Mouse (Mus musculus) cerebellum, adult 9-11 months (tissue): ENCODE data around the gene Xpo5.
A peak's percentile ranks its signal among the peaks of the same experiment; 100 is the strongest.

Experiments used
- DNase-seq: peaks from one replicate; pipeline ENCODE4 v3.0.0; 2022

Gene Xpo5

DNA sequence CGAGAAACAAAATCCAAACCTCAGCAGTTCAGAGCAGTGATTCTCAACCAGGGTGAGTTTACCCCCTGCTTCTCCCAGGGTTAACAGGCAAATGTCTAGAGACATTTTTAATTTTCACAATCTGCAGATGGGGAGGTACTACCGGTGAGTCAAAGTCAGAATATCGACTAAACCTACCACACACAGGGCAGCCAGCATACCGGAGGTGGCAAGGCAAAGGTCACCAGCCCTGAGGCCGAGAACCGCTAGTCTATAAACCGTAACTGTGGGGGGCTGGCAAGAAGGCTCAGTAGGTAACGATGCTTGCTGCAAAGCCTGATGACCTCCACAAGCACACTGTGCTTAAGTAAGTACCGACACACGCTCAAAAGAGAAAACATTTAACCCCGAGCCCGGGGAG lies 62.9 kb downstream of the Xpo5 start:
- DNase-seq: no peak

DNA sequence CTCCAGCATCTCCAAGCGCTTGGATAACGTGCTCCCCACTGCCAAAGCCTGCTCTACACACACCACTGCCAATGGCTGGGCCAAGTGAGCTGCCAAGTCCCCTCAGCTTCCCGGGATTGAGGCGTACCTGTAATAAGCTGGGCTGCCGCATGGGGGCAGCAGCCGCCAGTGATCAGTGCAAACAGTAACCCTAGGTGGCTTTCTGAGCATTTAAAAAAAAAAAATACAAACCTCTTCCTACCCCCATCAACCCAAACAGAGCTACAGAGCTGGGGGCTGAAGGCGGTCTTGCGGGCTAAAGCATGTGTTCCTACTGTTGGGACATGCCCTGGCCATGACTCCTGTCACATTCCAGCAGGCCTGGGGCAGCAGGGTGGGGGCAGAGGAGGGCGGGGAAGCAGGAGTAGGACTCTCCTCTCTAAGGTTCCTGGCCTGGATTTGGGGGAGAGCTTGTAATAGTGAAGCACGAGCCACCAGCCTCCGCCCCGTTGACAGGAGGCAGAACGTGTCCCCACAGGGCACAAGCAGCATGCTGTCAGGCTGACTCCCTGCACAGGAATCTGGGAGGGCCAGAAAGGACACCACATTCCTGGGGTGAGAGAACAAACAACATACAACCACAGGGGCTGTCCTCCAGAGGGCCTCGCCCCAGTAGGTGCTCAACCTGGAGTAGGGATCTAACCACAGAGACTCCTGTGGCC lies 63.5 kb downstream of the Xpo5 start:
- DNase-seq: peak; percentile 86

DNA sequence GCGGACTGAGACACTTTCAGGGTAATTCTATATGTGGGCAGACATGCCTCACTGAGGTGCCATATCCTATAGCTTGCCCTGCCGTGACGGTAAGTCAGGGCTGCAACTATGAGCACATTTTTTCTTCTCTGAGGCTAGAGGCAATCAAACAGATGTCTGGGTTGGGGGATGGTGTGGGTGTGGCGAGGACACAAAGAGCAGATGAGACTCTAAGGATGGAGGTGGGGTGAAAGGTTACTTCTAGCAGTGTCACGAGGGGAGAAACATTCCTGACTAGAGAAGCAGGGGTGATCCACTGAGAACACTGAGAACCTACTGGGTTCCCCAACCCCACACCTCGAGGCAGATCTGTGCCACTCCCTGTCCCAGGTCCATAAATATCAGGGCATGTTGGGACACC lies 64.4 kb downstream of the Xpo5 start:
- DNase-seq: peak; percentile 10

DNA sequence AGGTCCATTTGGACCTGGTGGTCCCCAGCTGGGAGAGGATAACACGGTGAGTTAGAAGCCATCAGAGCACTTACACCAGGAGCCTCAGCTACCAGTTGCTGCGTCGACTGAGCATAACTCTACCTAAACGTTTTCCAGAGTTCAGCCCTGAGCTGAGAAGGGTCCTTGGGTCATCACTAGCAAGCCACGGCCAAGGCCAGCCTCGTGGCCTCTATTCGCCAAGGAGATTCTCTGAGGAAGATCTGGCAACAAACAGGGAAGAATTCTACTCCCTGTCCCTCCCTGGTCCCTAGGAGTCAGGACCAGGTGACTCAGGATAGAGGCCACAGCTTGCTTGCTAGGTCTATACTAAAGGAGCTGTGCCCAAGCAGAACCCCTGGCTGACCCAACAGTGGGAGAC lies 64.9 kb downstream of the Xpo5 start:
- DNase-seq: no peak

DNA sequence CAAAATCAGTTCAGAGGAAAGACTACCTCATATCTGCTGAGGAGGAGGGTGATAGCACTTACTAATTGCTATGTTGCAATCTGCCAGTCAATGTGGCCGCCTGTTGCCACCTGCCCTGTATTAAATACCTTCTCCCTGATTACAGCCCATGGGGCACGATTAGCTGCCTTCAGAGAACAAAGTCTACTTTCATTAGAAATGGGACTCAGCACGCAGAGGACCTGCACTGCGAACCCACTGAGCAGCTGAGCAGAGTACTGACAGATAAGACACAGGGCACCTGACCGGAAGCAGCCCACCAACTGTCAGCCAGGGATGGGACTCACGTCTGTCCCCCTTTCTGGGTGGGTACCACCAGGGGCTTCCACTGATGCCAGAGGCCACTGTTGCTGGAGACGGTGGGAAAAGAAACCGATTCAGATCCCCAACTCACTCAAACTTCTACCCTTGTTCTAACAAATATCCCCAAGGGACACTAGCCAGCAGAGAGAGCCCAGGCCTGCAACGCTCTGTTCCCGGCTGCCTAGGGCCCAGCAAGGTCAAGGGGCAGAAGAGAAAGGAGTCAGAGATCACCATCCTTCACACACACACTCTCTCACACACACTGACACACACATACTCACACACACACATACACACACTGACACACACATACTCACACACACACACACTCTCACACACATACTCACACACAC lies 65.6 kb downstream of the Xpo5 start:
- no peak for DNase-seq

DNA sequence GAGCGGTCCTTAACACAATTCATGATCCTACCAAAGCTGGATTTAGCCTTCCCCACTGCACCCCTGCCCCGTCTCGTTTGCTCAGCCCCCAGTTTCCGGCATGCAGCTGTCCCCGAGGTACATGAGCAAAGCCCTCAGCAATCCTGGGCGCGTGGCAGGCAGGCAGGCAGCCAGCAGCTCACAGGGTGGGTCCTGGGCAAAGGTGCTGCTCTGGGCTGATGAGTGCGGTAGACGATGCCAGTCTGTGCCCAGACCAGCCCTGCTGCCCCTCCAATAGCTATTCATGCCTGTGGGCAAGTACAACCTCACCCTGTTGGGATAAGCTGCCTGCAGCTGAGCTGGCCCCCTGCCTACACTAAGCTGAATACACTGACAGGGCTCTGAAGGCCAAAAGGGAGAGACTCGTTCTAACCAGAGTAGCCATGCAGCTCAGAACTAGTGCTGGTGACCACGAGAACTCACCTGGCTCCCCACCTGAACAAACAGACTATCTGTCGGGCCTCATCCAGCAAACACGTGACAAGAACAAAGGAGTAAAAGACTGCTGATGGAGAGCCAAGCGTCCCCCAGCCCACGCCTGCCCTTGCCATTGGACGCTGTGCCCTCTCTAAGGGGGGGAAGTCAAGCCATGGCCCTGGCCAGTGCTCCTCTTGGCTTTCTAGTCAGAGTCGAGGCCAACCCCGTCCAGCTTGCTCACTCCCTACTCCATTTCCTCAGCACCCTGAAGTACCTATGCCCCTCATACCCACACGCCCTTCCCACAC lies 67.4 kb downstream of the Xpo5 start:
- DNase-seq: peak; percentile 19

DNA sequence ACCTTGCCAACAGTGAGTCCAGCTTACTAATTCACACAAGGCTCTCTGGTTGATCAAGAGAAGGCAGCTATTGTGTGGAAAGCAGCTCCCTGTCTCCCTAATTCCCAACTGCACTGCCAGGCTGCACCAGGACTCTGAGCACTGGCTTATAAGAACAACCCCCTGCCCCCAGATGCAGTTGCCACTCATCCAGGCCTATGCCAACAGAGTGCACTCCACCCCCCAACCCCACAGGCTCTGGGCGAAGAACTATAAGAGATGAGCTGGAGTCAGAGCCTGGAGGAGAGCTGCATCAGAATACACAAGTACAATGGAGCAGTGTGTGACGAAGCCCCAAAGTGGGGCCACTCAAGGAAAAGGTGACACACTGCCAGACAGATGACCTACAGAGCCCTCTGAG lies 69.5 kb downstream of the Xpo5 start:
- peak; percentile 18 for DNase-seq

DNA sequence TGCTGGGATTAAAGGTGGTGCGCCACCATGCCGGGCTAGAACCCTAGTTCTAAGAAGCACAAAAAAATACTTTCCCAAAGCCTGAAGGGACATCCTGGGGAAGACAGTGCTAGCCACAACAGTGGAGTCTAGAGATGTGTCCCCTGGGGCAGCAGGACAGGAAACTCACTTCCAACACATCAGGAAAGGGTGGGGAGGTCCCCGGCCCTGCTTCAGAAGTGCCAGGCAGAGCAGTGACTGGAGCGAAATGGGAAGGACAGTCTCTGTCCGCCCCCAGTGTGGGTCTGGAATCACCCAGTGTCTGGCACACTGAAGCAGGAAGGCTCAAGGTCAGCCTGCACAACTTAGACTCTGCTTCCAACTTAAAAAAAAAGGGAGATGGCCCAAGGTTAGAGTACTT lies 70.1 kb downstream of the Xpo5 start:
- no peak for DNase-seq

DNA sequence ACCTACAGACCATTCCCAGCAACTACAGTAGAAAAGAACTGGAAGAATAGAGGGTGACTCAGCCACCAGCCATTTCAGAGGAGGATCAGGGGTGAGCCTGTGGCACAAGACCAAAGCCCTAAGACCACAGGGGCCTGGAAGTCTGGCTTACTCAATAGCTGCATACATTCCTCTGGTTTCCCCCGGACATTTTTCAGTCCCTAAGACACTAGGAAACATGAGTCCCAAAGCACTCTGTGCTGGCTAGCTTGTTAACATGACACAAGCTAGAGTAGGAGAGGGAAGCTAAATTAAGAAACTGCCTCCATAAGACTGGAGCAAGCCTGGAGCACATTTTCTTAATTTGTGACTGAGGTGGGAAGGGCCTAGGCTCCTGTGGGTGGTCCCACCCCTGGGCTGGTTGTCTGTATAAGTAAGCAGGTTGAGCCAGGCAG lies 71.2 kb downstream of the Xpo5 start:
- DNase-seq: no peak

DNA sequence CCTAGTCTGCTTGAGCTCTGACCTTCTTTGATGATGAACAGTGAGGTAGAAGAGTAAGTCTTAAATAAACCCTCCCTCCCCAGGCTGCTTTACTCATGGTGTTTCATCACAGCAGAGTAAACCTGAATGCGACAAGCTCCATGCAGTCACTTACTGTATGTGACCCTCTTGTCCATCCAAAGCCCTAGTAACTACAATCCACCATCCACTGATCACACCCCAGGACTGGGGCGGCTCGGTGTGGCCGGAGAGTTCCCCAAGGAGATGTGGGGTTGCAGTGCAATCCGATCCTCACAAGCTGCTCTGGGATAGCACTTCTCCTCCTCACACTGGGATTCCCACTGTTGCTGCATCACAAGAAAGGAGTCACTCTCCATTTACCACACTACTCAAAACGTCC lies 71.9 kb downstream of the Xpo5 start:
- no peak for DNase-seq

DNA sequence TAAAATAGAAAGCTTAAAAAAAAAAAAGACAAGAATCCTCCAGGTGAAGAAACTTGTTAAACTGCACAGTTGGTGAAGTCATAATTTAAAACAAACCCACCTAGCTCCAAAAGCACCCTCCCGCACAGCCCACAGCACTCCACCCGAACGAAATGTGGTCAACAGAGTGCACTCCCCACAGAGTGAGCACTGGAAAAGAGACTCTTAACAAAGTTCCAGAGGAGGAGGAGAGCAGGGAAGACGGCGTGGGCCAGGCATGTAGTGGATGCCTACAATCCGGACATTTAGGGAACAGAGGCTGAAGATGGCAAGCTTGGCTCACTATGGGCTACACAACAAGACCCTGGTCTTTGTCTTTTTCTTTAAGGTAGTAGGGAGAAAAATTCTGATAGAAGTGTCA lies 72.5 kb downstream of the Xpo5 start:
- no peak for DNase-seq

DNA sequence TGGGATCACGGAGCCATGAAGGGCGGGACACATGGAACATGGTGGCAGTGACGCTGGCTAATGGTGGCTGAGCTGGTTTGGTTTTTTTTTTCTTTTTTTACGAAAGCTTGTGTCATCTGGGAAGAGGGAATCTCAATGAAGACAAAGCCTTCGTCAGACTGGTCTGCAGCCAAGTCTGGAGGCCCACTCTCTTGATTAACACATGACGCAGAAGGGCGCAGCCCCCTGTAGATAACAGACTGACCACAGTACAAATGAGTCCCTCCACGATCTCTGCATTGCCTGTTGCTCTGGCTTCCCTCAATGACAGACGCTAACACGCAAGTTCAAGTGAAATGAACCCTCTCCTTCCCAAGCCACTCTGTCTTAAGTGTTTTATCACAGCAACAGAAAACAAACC lies 72.9 kb downstream of the Xpo5 start:
- no peak for DNase-seq

DNA sequence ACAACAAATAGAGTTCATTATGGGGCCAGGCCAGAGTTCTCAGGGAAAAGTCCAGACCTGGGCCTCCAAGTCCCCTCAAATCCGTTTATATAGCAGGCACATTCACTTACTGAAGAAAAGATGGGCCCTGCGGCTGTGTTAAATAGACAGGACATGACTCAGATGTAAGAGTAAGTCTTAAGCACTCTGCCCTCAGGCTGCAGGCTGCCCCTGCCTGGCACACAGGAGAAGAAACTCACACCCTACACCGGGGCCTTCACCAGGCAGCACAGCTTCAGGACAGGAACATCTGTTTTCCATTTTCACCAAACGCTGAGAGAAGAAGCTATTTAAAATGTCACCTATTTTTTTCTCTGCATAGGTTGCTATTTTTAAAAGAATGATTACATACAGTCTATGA lies 75.0 kb downstream of the Xpo5 start:
- DNase-seq: no peak

DNA sequence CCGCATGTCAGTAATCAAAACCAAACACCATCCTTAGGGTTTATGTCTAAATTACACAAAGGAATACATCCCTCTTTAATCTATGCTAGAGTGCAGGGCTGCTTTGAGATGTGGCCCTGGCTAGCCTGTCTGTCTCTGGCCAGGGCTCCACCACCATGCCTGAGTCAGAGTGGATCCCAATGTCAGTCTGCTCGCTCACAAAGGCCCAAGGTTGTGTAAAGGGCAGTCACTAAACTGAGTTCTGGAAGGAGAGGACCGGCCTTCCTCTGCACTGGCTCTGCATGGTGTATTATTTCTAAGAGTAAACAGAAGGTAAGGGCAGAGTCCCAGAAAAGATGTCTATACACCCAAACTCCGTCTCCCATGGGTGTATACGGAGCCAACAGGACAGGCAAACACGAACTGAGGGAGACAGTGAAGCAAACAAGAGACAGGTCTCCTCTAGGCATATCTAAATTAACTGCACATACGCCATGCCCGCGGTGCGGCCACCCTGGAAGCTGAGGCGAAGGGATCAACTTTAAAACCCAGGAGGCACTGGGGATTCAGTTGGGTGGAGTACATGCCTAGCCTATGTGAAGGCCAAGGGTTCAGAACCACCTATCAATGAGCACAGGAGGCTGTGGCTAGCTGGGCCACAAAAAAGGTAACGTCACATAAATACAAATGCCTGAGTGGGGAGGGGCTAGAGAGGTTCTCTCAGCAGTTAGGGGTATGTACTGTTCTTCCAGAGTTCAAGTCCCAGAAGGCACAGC lies 75.6 kb downstream of the Xpo5 start:
- no peak for DNase-seq

DNA sequence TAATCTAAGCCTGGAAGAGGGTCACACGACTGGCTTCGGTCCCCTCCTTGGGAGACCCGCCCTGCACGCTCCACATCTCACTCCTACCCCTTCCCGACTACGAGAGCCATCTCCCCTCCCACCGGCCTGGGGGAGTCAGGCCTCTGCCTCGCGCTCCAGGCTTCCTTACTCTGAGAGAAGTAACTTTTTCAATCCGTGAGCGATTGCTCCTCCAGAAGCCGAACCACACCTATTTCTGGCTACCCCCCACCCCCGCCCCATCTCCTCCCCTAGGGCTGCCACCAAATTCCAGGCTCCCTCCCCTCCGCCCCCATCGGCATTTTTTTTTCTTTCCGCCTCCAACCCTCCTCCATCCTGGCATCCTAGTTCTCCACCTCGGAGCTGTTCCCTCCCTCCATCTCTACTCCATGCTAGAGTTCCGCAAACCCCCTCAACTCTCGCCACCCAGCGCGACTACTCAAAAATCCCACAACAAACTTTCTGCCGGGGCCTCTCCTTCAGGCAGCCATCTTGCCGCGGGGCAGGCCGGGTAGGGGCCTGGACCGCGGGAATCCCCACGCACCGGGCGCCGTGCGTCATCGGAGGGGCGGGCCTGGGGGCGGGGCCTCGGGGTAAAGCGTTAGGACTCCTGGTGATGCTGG lies 80.0 kb downstream of the Xpo5 start, which contains the start of gene Tjap1:
Tjap1 (minus strand) TSS at position 544 of the 641 bp plus-strand sequence.
- DNase-seq: peak; percentile 81

DNA sequence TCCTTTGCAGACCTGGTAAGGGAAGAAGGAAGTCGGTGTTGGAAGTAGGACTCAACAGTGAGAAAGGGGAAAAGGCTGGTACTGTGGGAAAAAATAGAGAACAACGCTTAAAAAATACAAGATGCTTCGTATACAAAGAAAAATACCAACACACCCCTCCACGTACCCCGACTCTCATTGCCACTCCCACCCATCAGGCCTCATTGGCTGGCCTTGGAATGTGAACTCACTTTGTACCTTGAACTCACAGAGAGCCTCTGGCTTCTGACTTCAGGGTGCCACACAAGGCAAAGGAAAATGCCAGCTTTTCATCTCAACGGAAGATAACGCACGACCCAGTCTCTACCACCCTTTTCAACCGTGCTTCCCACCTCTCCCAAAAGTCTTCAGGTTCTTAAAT lies 80.6 kb downstream of the Xpo5 start:
- no peak for DNase-seq

DNA sequence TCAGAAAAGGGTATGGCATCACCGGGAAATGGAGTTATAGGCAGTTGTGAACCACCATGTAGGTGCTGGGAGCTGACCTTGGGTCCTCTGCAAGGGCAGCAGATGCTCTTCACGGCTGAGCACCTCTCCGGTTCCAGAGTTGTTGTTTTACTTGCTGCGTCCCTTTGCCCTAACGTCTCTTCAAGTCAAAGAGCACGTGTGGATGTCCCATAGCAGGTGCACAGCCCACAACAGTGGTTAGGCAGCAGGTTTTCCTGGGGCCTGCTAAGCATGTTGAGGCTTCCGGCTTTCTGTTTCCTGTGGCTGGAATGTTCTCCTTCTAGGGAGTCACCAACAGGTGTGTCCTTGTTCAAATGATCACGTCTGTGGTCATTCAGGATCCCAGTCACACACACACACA lies 81.3 kb downstream of the Xpo5 start:
- DNase-seq: no peak

DNA sequence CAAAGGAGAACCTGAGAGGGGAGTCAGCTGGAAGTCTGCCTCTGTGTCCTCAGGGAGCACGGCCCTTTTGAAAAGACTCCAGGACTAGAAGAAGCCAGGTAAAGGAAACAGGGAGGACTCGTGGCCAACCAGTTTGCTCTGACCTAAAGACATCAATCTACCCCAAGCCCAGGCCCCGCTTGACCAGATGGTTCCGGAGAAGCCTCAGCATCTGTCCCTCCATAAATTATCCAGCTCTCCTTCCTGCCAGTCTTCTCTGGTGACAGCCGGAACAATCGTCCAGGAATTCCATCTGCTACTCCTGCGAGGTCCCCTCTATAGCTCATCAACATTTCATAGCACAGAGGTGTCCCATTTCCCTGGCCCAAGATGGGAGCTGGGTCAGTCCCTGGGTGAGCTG lies 82.1 kb downstream of the Xpo5 start:
- no peak for DNase-seq

DNA sequence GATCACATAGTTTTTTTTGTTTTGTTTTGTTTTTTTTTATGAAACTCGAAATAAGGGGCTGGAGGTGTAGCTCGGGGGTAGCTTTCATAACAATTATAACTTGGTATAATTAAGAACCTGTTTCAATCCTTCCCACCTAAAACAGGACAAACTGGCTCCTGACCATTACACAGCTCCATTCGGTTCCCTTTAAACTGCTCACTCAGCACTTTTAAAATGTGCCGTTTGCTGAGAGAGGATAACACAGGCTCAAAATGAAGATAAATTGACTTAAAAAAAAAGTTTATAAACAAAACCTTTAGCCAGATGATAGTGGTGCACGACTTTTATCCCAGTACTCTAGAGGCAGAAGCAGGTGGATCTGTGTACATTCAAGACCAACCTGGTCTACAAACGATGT lies 82.8 kb downstream of the Xpo5 start:
- DNase-seq: no peak

DNA sequence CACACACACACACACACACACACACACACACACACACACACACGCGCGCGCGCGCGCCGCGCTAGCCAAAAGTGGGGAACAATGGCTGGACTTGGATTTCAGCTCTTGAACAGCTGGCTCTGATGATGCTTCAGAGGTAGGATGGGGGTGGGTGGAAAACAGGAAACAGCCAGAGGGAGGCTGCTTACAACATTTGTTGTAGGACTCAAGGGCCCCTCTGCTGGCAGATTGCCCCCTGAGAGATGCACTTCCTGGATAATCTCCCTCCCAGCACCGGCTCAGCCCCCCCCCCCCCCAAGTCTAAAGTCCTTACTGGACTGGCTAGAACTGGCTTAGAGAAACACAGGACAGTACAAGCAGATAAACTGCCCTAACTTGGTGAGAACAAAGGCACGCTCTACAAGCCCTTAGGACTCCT lies 85.1 kb downstream of the Xpo5 start:
- no peak for DNase-seq
